Mouse (Mus musculus): ENCODE measurements at regions not wholly inside any gene's neighbourhood (a gene's known extent, or its start where the extent isn't known, plus 50 kb on each side); places are given as distances from the start of the nearest gene placed in this dataset.

DNA sequence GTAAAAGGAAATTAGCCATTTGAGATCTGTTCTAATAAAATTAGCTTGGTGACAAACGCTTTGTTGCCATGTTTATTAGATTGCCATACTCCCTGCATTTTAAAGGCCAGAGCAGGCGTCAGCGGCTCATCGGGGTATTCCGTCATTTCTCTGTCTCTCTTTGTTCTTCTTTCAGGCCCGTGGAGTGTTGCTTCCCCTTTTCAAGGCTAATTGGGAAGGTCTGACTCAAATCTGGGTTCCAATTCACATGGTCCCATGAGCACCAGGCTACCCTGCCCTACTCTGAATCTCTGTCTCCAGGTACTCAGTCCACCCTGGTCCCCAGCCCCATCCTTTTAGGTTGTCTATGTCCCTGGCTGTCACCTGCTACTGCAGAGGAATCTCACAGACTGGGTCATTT lies 138.2 kb upstream of the 4931429L15Rik start:
- TF ChIP-seq POLR2A (IDR thresholded peaks at IDR 0.05; ENCODE audit: low read depth, low read length) = no peak
- TF ChIP-seq CTCF (IDR thresholded peaks at IDR 0.05; ENCODE audit: extremely low read depth, insufficient read length, insufficient replicate concordance, low read depth, low read length) = no peak

Data from small intestine, adult 2 months (tissue).